Mouse (Mus musculus) embryonic facial prominence, embryonic 14.5 days (tissue): ENCODE measurements around the gene Hs6st3. TPM values are rescaled to one million over a fixed set of nuclear protein-coding genes. Genes with fewer than 3 reads are reported as not detected.

ENCODE experiments used
- ATAC-seq: fragments of 200-750 bp; cut with Nextera tagmentation; 2 replicates; pipeline ENCODE4 v1.8.0; 2017; ENCODE audit warnings: low read depth, moderate number of reproducible peaks, moderate TSS enrichment
- DNase-seq: peaks from one replicate; pipeline ENCODE4 v3.0.0-alpha.2; 2015; ENCODE audit warnings: low spot score
- H3K27ac ChIP-seq: fragments of 300-500 bp; sonication (generic); replicated peaks from 2 replicates; pipeline ENCODE4 v1.5.1; 2014; ENCODE audit warnings: low read depth, mild to moderate bottlenecking, low read length, moderate library complexity
- H3K27me3 ChIP-seq: fragments of 300-500 bp; sonication (generic); replicated peaks from 2 replicates; pipeline ENCODE4 v1.6.1; 2014; ENCODE audit warnings: low read length; ENCODE audit not compliant: control insufficient read depth, insufficient read depth
- H3K36me3 ChIP-seq: fragments of 300-500 bp; sonication (generic); 2 replicates; pipeline ENCODE4 v1.6.1; 2014; ENCODE audit warnings: low read length, mixed read lengths; ENCODE audit not compliant: control insufficient read depth, insufficient read depth
- H3K4me1 ChIP-seq: fragments of 300-500 bp; sonication (generic); 2 replicates; pipeline ENCODE4 v1.6.1; 2014; ENCODE audit warnings: antibody characterized with exemption, low read length; ENCODE audit not compliant: control insufficient read depth, insufficient read depth
- H3K4me2 ChIP-seq: fragments of 300-500 bp; sonication (generic); 2 replicates; pipeline ENCODE4 v1.6.1; 2014; ENCODE audit warnings: low read depth, mild to moderate bottlenecking, low read length, moderate library complexity, mixed read lengths
- H3K4me3 ChIP-seq: fragments of 300-500 bp; sonication (generic); 2 replicates; pipeline ENCODE4 v1.5.1; 2014; ENCODE audit warnings: low read depth, mild to moderate bottlenecking, low read length
- H3K9ac ChIP-seq: fragments of 300-500 bp; sonication (generic); 2 replicates; pipeline ENCODE4 v1.6.1; 2014; ENCODE audit warnings: low read depth, mild to moderate bottlenecking, low read length, moderate library complexity, mixed read lengths
- H3K9me3 ChIP-seq: fragments of 300-500 bp; sonication (generic); 2 replicates; pipeline ENCODE4 v1.6.1; 2016; ENCODE audit warnings: low read length; ENCODE audit not compliant: control insufficient read depth
- WGBS: fragments of 180-500 bp; shearing (Covaris S2); extraction: QIAGEN DNeasy Blood & Tissue Kit; methylation state at CpG from one replicate; pipeline ENCODE4 v1.1.7; 2014; 5-methylcytosine and 5-hydroxymethylcytosine counted together
- polyA plus RNA-seq: library from polyadenylated mRNA; unstranded; fragments of >200 nt; fragmentation: Nextera tagmentation; extraction: Ambion mirVana; gene quantifications from 2 replicates; pipeline ENCODE4 v1.2.1, GENCODE M21; 2014

The Hs6st3 gene
- polyA plus RNA-seq, result 0.10 and 0.39 TPM in 2 replicates

GRCm38 (mm10) chr14:119137906-119138785, at the start of gene Hs6st3:
Hs6st3 (plus strand) TSS chr14:119138341.
- WGBS, result 2% methylated on average over 27 of the region's 100 CpGs
- Histone ChIP-seq H3K4me1 (0 out of 2 replicates have a peak, but pooled peaks cover 6% of the 10 kb centered on the region), H3K36me3 (no peaks in the 10 kb centered on the region), H3K27ac (no peak within 1 kb of the TSS), H3K9me3 (no peaks in the 10 kb centered on the region), H3K9ac (peak within 1 kb of the TSS; percentile 70), H3K4me3 (peak within 1 kb of the TSS; percentile 69), H3K27me3 (peaks cover 59% of the 10 kb centered on the region), H3K4me2 (peak within 1 kb of the TSS; percentile 99)
- DNase-seq (no peak), ATAC-seq (peak; percentile 67)

GRCm38 (mm10) chr14:119098851-119099569, 39.1 kb upstream of the Hs6st3 start, which contains the start of gene Uggt2:
Uggt2 (minus strand) TSS chr14:119099430.
- peak within 1 kb of the TSS; percentile 76 for H3K9ac ChIP-seq
- 0% methylated on average over 10 of the region's 72 CpGs for WGBS
- H3K36me3 ChIP-seq, result no peaks in the 10 kb centered on the region
- ATAC-seq, result peak; percentile 95
- no peaks in the 10 kb centered on the region for H3K9me3 ChIP-seq
- peak within 1 kb of the TSS; percentile 79 for H3K4me2 ChIP-seq
- peak; percentile 90 for DNase-seq
- H3K27me3 ChIP-seq, result no peaks in the 10 kb centered on the region; the same call in 1 of the 2 replicates
- H3K4me3 ChIP-seq, result peak within 1 kb of the TSS; percentile 79
- H3K27ac ChIP-seq, result peak within 1 kb of the TSS; percentile 73
- 0 out of 2 replicates have a peak, but pooled peaks cover 7% of the 10 kb centered on the region for H3K4me1 ChIP-seq

- peak; percentile 70 for ATAC-seq
- H3K4me1 ChIP-seq, result 0 out of 2 replicates have a peak, but pooled peaks cover 7% of the 10 kb centered on the region
- DNase-seq, result no peak
- H3K4me2 ChIP-seq, result peak overlapping the region; percentile 79
- H3K9ac ChIP-seq, result peak overlapping the region; percentile 76
- no peaks in the 10 kb centered on the region for H3K9me3 ChIP-seq
- no peaks in the 10 kb centered on the region for H3K36me3 ChIP-seq
- H3K4me3 ChIP-seq, result peak overlapping the region; percentile 79
- peak overlapping the region; percentile 73 for H3K27ac ChIP-seq
- WGBS, result 3% methylated on average over 8 of the region's 13 CpGs
- H3K27me3 ChIP-seq, result no peaks in the 10 kb centered on the region; the same call in 1 of the 2 replicates
Observed at GRCm38 (mm10) chr14:119099570-119099891, 38.6 kb upstream of the Hs6st3 start.

- DNase-seq (no peak), ATAC-seq (no peak)
- Histone ChIP-seq H3K4me2 (no peak overlapping the region), H3K9me3 (no peaks in the 10 kb centered on the region), H3K4me1 (no peaks in the 10 kb centered on the region), H3K36me3 (no peaks in the 10 kb centered on the region), H3K4me3 (no peak overlapping the region), H3K9ac (no peak overlapping the region), H3K27me3 (no peaks in the 10 kb centered on the region), H3K27ac (no peak overlapping the region)
- 95% methylated on average over 8 of the region's 8 CpGs for WGBS
Observed at GRCm38 (mm10) chr14:119107591-119107990, 30.6 kb upstream of the Hs6st3 start.

- H3K36me3 ChIP-seq, result no peaks in the 10 kb centered on the region
- no peaks in the 10 kb centered on the region for H3K27me3 ChIP-seq
- no peaks in the 10 kb centered on the region for H3K9me3 ChIP-seq
- H3K9ac ChIP-seq, result no peak overlapping the region
- 72% methylated on average over 7 of the region's 7 CpGs for WGBS
- H3K4me1 ChIP-seq, result no peaks in the 10 kb centered on the region
- no peak for ATAC-seq
- no peak overlapping the region for H3K4me2 ChIP-seq
- no peak overlapping the region for H3K4me3 ChIP-seq
- no peak for DNase-seq
- no peak overlapping the region for H3K27ac ChIP-seq
Observed at GRCm38 (mm10) chr14:119108776-119109301, 29.3 kb upstream of the Hs6st3 start.

GRCm38 (mm10) chr14:119109776-119110218, 28.3 kb upstream of the Hs6st3 start:
- Histone ChIP-seq H3K27me3 (no peaks in the 10 kb centered on the region), H3K27ac (no peak overlapping the region), H3K4me3 (no peak overlapping the region), H3K36me3 (no peaks in the 10 kb centered on the region), H3K9ac (no peak overlapping the region), H3K4me1 (no peaks in the 10 kb centered on the region), H3K9me3 (no peaks in the 10 kb centered on the region), H3K4me2 (no peak overlapping the region)
- DNase-seq (no peak), ATAC-seq (no peak)
- WGBS, result 85% methylated on average over 3 of the region's 3 CpGs

GRCm38 (mm10) chr14:119112558-119112957, 25.6 kb upstream of the Hs6st3 start:
- ATAC-seq, result no peak
- H3K9me3 ChIP-seq, result no peaks in the 10 kb centered on the region
- H3K27ac ChIP-seq, result no peak overlapping the region
- H3K4me1 ChIP-seq, result no peaks in the 10 kb centered on the region
- H3K27me3 ChIP-seq, result no peaks in the 10 kb centered on the region
- no peaks in the 10 kb centered on the region for H3K36me3 ChIP-seq
- WGBS, result 67% methylated on average over 6 of the region's 6 CpGs
- H3K9ac ChIP-seq, result no peak overlapping the region
- no peak overlapping the region for H3K4me2 ChIP-seq
- H3K4me3 ChIP-seq, result no peak overlapping the region
- DNase-seq, result no peak

GRCm38 (mm10) chr14:119123582-119123981, 14.6 kb upstream of the Hs6st3 start:
- Histone ChIP-seq H3K36me3 (no peaks in the 10 kb centered on the region), H3K4me2 (peak overlapping the region; percentile 62), H3K9me3 (no peaks in the 10 kb centered on the region), H3K4me1 (no peaks in the 10 kb centered on the region), H3K27ac (0 out of 2 replicates have a peak overlapping the region, but pooled peaks have one; percentile 55), H3K27me3 (no peaks in the 10 kb centered on the region), H3K4me3 (peak overlapping the region; percentile 38), H3K9ac (peak overlapping the region; percentile 58)
- WGBS, result 3% methylated on average over 12 of the region's 12 CpGs
- DNase-seq (peak; percentile 22), ATAC-seq (no peak)
